Mouse (Mus musculus) CH12.LX (cell line): ENCODE measurements around the gene Cdh4. TPM values are rescaled to one million over a fixed set of nuclear protein-coding genes. Genes with fewer than 3 reads are reported as not detected.

Experiments used
- DNase-seq: peaks from one replicate; pipeline ENCODE4 v3.0.0-alpha.2; 2013; ENCODE audit errors: extremely low read depth
- H3K27ac ChIP-seq: 2 replicates; pipeline ENCODE4 v1.5.1; 2012; ENCODE audit warnings: low read depth, mild to moderate bottlenecking, control low read depth, moderate library complexity; ENCODE audit not compliant: insufficient read depth
- H3K27me3 ChIP-seq: replicated peaks from 2 replicates; pipeline ENCODE3; 2012; ENCODE audit warnings: inconsistent platforms
- H3K36me3 ChIP-seq, 2 experiments: replicated peaks in 1 of 2; 2 replicates each; pipeline versions ENCODE3 to v1.6.1; 2012; ENCODE audit warnings: inconsistent platforms in 1 of 2, low read length in 1 of 2, mild to moderate bottlenecking in 1 of 2, mixed read lengths in 1 of 2, moderate library complexity in 1 of 2; ENCODE audit not compliant: control insufficient read depth in 1 of 2, insufficient read depth in 1 of 2
- H3K4me1 ChIP-seq, 2 experiments: 2 replicates each; pipeline ENCODE4 v1.6.1; 2012; ENCODE audit warnings: inconsistent platforms in 1 of 2, moderate library complexity in 1 of 2; ENCODE audit not compliant: insufficient read depth in 2 of 2, control insufficient read depth in 1 of 2
- H3K4me2 ChIP-seq: 2 replicates; pipeline ENCODE4 v1.6.1; 2012; ENCODE audit warnings: low read depth, mild to moderate bottlenecking, control low read depth; ENCODE audit not compliant: poor library complexity, insufficient read depth, severe bottlenecking
- H3K4me3 ChIP-seq, 3 experiments: fragments of 150-350 bp in 1 of 3; sonication (generic) in 1 of 3; replicated peaks in 1 of 3; 2 replicates each; pipeline versions ENCODE3 to v1.5.1; 2011 to 2012; ENCODE audit warnings: low read depth in 2 of 3, low read length in 2 of 3, mild to moderate bottlenecking in 2 of 3, moderate library complexity in 2 of 3, control low read depth in 1 of 3, improper control_type of control experiment in 1 of 3, inconsistent platforms in 1 of 3, mixed read lengths in 1 of 3; ENCODE audit not compliant: poor library complexity in 1 of 3
- H3K79me2 ChIP-seq: replicated peaks from 2 replicates; pipeline ENCODE4 v1.6.1; 2012; ENCODE audit warnings: mild to moderate bottlenecking, moderate library complexity; ENCODE audit not compliant: control insufficient read depth, poor library complexity, insufficient read depth, severe bottlenecking; ENCODE audit errors: extremely low read depth
- H3K9ac ChIP-seq: 2 replicates; pipeline ENCODE4 v1.6.1; 2012; ENCODE audit warnings: low read depth, mild to moderate bottlenecking, control low read depth, moderate library complexity; ENCODE audit not compliant: insufficient read depth
- H3K9me3 ChIP-seq: replicated peaks from 2 replicates; pipeline ENCODE3; 2012; ENCODE audit warnings: low read length, inconsistent platforms, mixed read lengths
- BHLHE40 ChIP-seq: IDR thresholded peaks from 2 replicates; pipeline ENCODE4 v1.6.1; 2011; ENCODE audit warnings: mild to moderate bottlenecking, low read depth, low read length, improper control_type of control experiment
- CHD1 ChIP-seq: IDR thresholded peaks from 2 replicates; pipeline ENCODE4 v1.6.1; 2012; ENCODE audit warnings: low read depth, low read length, improper control_type of control experiment, inconsistent platforms
- CTCF ChIP-seq, 2 experiments: IDR thresholded peaks in 1 of 2; conservative IDR thresholded peaks in 1 of 2; 2 replicates each; pipeline ENCODE4 v1.5.1; 2011 to 2012; ENCODE audit warnings: low read depth in 2 of 2, low read length in 2 of 2, improper control_type of control experiment in 1 of 2, inconsistent platforms in 1 of 2, mild to moderate bottlenecking in 1 of 2, moderate library complexity in 1 of 2
- E2F4 ChIP-seq: IDR thresholded peaks from 2 replicates; pipeline ENCODE4 v1.6.1; 2011; ENCODE audit warnings: low read depth, low read length, improper control_type of control experiment; ENCODE audit not compliant: insufficient replicate concordance
- ELF1 ChIP-seq: IDR thresholded peaks from 2 replicates; pipeline ENCODE4 v1.6.1; 2014; ENCODE audit warnings: low read depth, mild to moderate bottlenecking, inconsistent platforms, low read length, improper control_type of control experiment
- ETS1 ChIP-seq: conservative IDR thresholded peaks from 2 replicates; pipeline ENCODE4 v1.6.1; 2012; ENCODE audit warnings: low read depth, mild to moderate bottlenecking, inconsistent platforms, low read length, improper control_type of control experiment, moderate library complexity
- JUND ChIP-seq: conservative IDR thresholded peaks from 2 replicates; pipeline ENCODE4 v1.6.1; 2011; ENCODE audit warnings: low read depth, low read length, improper control_type of control experiment
- KAT2A ChIP-seq: IDR thresholded peaks from 2 replicates; pipeline ENCODE4 v1.6.1; 2012; ENCODE audit warnings: low read length, improper control_type of control experiment, inconsistent platforms; ENCODE audit not compliant: insufficient replicate concordance
- MEF2A ChIP-seq: IDR thresholded peaks from 2 replicates; pipeline ENCODE4 v1.6.1; 2014; ENCODE audit warnings: low read depth, mild to moderate bottlenecking, inconsistent platforms, low read length, improper control_type of control experiment, borderline replicate concordance
- NRF1 ChIP-seq: IDR thresholded peaks from 2 replicates; pipeline ENCODE4 v1.6.1; 2014; ENCODE audit warnings: low read depth, mild to moderate bottlenecking, inconsistent platforms, low read length, improper control_type of control experiment, moderate library complexity
- POLR2A ChIP-seq: IDR thresholded peaks from 2 replicates; pipeline ENCODE4 v1.6.1; 2011; ENCODE audit warnings: low read depth, mild to moderate bottlenecking, improper control_type of control experiment, low read length
- RCOR1 ChIP-seq: conservative IDR thresholded peaks from 2 replicates; pipeline ENCODE4 v1.6.1; 2012; ENCODE audit warnings: low read depth, mild to moderate bottlenecking, inconsistent platforms, low read length, improper control_type of control experiment
- SIN3A ChIP-seq: IDR thresholded peaks from 2 replicates; pipeline ENCODE4 v1.6.1; 2012; ENCODE audit warnings: low read length, improper control_type of control experiment, inconsistent platforms
- SMC3 ChIP-seq: IDR thresholded peaks from 2 replicates; pipeline ENCODE4 v1.6.1; 2011; ENCODE audit warnings: low read depth, low read length, improper control_type of control experiment
- TBP ChIP-seq: conservative IDR thresholded peaks from 2 replicates; pipeline ENCODE4 v1.6.1; 2011; ENCODE audit warnings: low read depth, low read length, improper control_type of control experiment
- UBTF ChIP-seq: IDR thresholded peaks from 2 replicates; pipeline ENCODE4 v1.6.1; 2012; ENCODE audit warnings: low read depth, mild to moderate bottlenecking, inconsistent platforms, low read length, improper control_type of control experiment, moderate library complexity
- USF1 ChIP-seq: IDR thresholded peaks from 2 replicates; pipeline ENCODE4 v1.6.1; 2014; ENCODE audit warnings: low read depth, mild to moderate bottlenecking, inconsistent platforms, low read length, improper control_type of control experiment
- ZMIZ1 ChIP-seq: IDR thresholded peaks from 2 replicates; pipeline ENCODE4 v1.6.1; 2012; ENCODE audit warnings: low read depth, mild to moderate bottlenecking, inconsistent platforms, low read length, improper control_type of control experiment
- ZNF384 ChIP-seq: IDR thresholded peaks from 2 replicates; pipeline ENCODE4 v1.6.1; 2012; ENCODE audit warnings: low read depth, low read length, improper control_type of control experiment, inconsistent platforms
- dilution Hi-C: fragments of 300-500 bp; cut with MboI; formaldehyde crosslinking; loops from 2 replicates; pipeline ENCODE4 v1.14.3; 2020; ENCODE audit warnings: low sequenced_read_pairs; ENCODE audit not compliant: extremely low pct_unique_long_range_greater_than_20kb, extremely low pct_ligation_motif_present
- in situ Hi-C: fragments of 300-500 bp; cut with MboI; formaldehyde crosslinking; loops from 3 replicates; pipeline ENCODE4 v1.14.3; 2019; ENCODE audit warnings: low sequenced_read_pairs, low pct_ligation_motif_present, low pct_unique_long_range_greater_than_20kb, mixed read lengths
- polyA plus RNA-seq: library from polyadenylated mRNA; unstranded; fragments of >175 nt; gene quantifications from 2 replicates; pipeline ENCODE4 v1.2.1, GENCODE M21; 2012; ENCODE audit warnings: low read depth; ENCODE audit not compliant: insufficient read length
- total RNA-seq, 2 experiments: library from RNA; depleted of rRNA; stranded (reverse); fragments of 300-350 nt in 1 of 2; fragments of >200 nt in 1 of 2; gene quantifications; 2 replicates each; pipeline ENCODE4 v1.2.3; 2012 to 2014

Cdh4 gene
- total and polyA plus RNA-seq, 3 experiments = not detected

DNA sequence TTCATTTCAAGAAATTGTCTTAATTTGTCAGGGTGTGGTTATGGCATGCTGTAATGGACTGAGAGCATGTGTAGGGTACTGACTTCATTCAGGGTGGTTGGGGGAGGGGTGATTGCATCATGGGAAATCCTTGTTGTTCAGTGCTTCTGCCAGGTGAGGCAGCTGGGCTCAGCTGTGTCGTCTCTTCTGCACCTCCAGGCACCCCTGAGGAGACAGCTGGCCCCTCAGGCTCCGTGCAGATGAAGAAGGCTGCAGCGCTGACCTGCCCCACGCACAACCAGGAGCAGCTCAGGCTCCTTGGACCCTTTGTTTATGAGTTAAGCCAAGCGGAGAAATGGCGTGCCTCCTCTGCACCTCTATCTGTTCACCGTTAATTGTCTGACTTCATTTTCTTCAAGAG is 77.7 kb downstream of the Cdh4 start:
- H3K9me3 ChIP-seq = peaks cover 92% of the 10 kb centered on the region
- TF ChIP-seq USF1 (no peak), RCOR1 (no peak), ELF1 (no peak)

DNA sequence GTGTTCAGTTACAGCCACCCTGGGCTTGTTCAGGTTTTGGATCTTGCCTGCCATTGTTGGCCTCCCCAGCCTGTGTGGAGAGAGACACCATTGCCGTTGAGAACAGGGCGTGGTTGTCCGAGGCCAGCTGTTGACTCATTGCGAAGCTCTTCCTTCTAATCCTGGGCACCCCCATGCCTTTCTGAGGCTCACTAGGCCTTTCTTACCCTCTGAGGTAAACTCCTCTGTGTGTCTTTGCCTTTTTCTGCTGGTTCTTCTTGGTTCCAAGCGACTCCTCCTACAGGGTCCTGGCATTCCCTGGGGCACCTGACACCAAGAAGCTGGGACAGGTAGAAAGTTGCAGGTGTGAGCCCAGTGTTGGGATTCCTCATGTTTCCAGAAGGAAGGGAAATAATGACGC is 78.7 kb downstream of the Cdh4 start:
- no peak overlapping the region for H3K4me2 ChIP-seq
- H3K36me3 ChIP-seq = no peaks in the 10 kb centered on the region
- dilution Hi-C loops = no loop called here
- H3K9me3 ChIP-seq = peaks cover 92% of the 10 kb centered on the region
- no peaks in the 10 kb centered on the region for H3K79me2 ChIP-seq
- no peak overlapping the region for H3K27ac ChIP-seq
- no peaks in the 10 kb centered on the region for H3K27me3 ChIP-seq
- no peak overlapping the region for H3K9ac ChIP-seq
- DNase-seq = no peak
- in situ Hi-C loops = no loop called here
- TF ChIP-seq MEF2A (no peak), KAT2A (no peak), CHD1 (no peak), BHLHE40 (no peak), E2F4 (no peak), CTCF (conservative IDR thresholded peaks at IDR 0.05 in 1 of 2, IDR thresholded peaks at IDR 0.05 in 1 of 2; ENCODE audit: low read depth in 2 of 2, low read length in 2 of 2) (no peak), TBP (no peak), POLR2A (no peak), SIN3A (no peak), ETS1 (no peak), ZNF384 (no peak), NRF1 (no peak), JUND (no peak), ZMIZ1 (no peak), SMC3 (no peak), UBTF (no peak)
- TF ChIP-seq, all 38 proteins: peak for 0
- Histone ChIP-seq H3K4me1 (no peaks in the 10 kb centered on the region), H3K4me3 (no peak overlapping the region)

More for the DNA sequence above, 77.7 kb downstream of the Cdh4 start:
- Histone ChIP-seq H3K4me3 (no peak overlapping the region), H3K27ac (no peak overlapping the region), H3K79me2 (no peaks in the 10 kb centered on the region), H3K27me3 (no peaks in the 10 kb centered on the region), H3K36me3 (no peaks in the 10 kb centered on the region), H3K9ac (no peak overlapping the region), H3K4me1 (no peaks in the 10 kb centered on the region), H3K4me2 (no peak overlapping the region)
- no peak for DNase-seq
- in situ Hi-C loops (no loop called here), dilution Hi-C loops (no loop called here)
